Mouse (Mus musculus) intestine, embryonic 14.5 days (tissue): ENCODE measurements at regions not wholly inside any gene's neighbourhood (a gene's known extent, or its start where the extent isn't known, plus 50 kb on each side); places are given as distances from the start of the nearest gene placed in this dataset.
A peak's percentile ranks its signal among the peaks of the same experiment; 100 is the strongest.

Experiments
- ATAC-seq: fragments of 200-750 bp; cut with Nextera tagmentation; replicated peaks from 2 replicates; pipeline ENCODE4 v1.8.0; 2017; ENCODE audit warnings: low read depth, moderate number of reproducible peaks, moderate TSS enrichment, moderate library complexity; ENCODE audit not compliant: low FRiP score, low TSS enrichment
- DNase-seq: peaks from one replicate; pipeline ENCODE4 v3.0.0-alpha.2; 2018; ENCODE audit warnings: low spot score
- H3K27ac ChIP-seq: fragments of 300-500 bp; sonication (generic); 2 replicates; pipeline ENCODE4 v1.5.1; 2014; ENCODE audit warnings: low read depth, mild to moderate bottlenecking, control low read depth
- H3K27me3 ChIP-seq: fragments of 300-500 bp; sonication (generic); replicated peaks from 2 replicates; pipeline ENCODE4 v1.6.1; 2014; ENCODE audit warnings: low read length, control low read depth; ENCODE audit not compliant: control insufficient read depth, insufficient read depth
- H3K36me3 ChIP-seq: fragments of 300-500 bp; sonication (generic); 2 replicates; pipeline ENCODE4 v1.6.1; 2014; ENCODE audit warnings: low read length, control low read depth; ENCODE audit not compliant: control insufficient read depth, insufficient read depth
- H3K4me1 ChIP-seq: fragments of 300-500 bp; sonication (generic); replicated peaks from 2 replicates; pipeline ENCODE4 v1.6.1; 2014; ENCODE audit warnings: low read length, control low read depth, mixed read lengths; ENCODE audit not compliant: control insufficient read depth, insufficient read depth
- H3K4me2 ChIP-seq: fragments of 300-500 bp; sonication (generic); 2 replicates; pipeline ENCODE4 v1.6.1; 2014; ENCODE audit warnings: low read length
- H3K4me3 ChIP-seq: fragments of 300-500 bp; sonication (generic); 2 replicates; pipeline ENCODE4 v1.5.1; 2014; ENCODE audit warnings: low read depth, low read length, control low read depth, mixed read lengths
- H3K9ac ChIP-seq: fragments of 300-500 bp; sonication (generic); 2 replicates; pipeline ENCODE4 v1.6.1; 2014; ENCODE audit warnings: mild to moderate bottlenecking, low read length
- H3K9me3 ChIP-seq: fragments of 300-500 bp; sonication (generic); 2 replicates; pipeline ENCODE4 v1.6.1; 2016; ENCODE audit warnings: low read length, control low read depth; ENCODE audit not compliant: control insufficient read depth
- WGBS: fragments of 180-500 bp; shearing (Covaris S2); extraction: QIAGEN DNeasy Blood & Tissue Kit; methylation state at CpG from one replicate; pipeline ENCODE4 v1.1.7; 2014; 5-methylcytosine and 5-hydroxymethylcytosine counted together

GRCm38 (mm10) chr4:9161814-9162133, 922.9 kb upstream of the Car8 start:
- DNase-seq (no peak), ATAC-seq (no peak; the same call in none of the 2 replicates)
- H3K27me3 ChIP-seq: no peaks in the 10 kb centered on the region
- 0 out of 2 replicates have a peak overlapping the region, but pooled peaks have one; percentile 0 for H3K27ac ChIP-seq
- no peak overlapping the region for H3K9ac ChIP-seq
- H3K36me3 ChIP-seq: no peaks in the 10 kb centered on the region
- no peaks in the 10 kb centered on the region for H3K9me3 ChIP-seq
- H3K4me3 ChIP-seq: no peak overlapping the region
- WGBS: 42% methylated on average over 4 of the region's 4 CpGs
- no peak overlapping the region for H3K4me2 ChIP-seq
- no peaks in the 10 kb centered on the region for H3K4me1 ChIP-seq

GRCm38 (mm10) chr4:9161068-9161813, 922.4 kb upstream of the Car8 start:
- no peaks in the 10 kb centered on the region for H3K4me1 ChIP-seq
- no peaks in the 10 kb centered on the region for H3K27me3 ChIP-seq
- no peak overlapping the region for H3K9ac ChIP-seq
- H3K9me3 ChIP-seq: no peaks in the 10 kb centered on the region
- ATAC-seq (peak; percentile 62), DNase-seq (no peak)
- H3K4me3 ChIP-seq: no peak overlapping the region
- no peaks in the 10 kb centered on the region for H3K36me3 ChIP-seq
- no peak overlapping the region for H3K27ac ChIP-seq
- WGBS: 72% methylated on average over 11 of the region's 11 CpGs
- H3K4me2 ChIP-seq: no peak overlapping the region

- H3K27ac ChIP-seq: no peak overlapping the region
- H3K9ac ChIP-seq: no peak overlapping the region
- no peaks in the 10 kb centered on the region for H3K9me3 ChIP-seq
- DNase-seq (no peak), ATAC-seq (no peak)
- H3K27me3 ChIP-seq: no peaks in the 10 kb centered on the region
- H3K4me1 ChIP-seq: no peaks in the 10 kb centered on the region
- H3K4me2 ChIP-seq: no peak overlapping the region
- H3K4me3 ChIP-seq: no peak overlapping the region
- H3K36me3 ChIP-seq: no peaks in the 10 kb centered on the region
- 18% methylated on average over 5 of the region's 5 CpGs for WGBS
Measured at GRCm38 (mm10) chr4:9147732-9148131, 908.9 kb upstream of the Car8 start.

- Histone ChIP-seq H3K4me2 (no peak overlapping the region), H3K9ac (no peak overlapping the region), H3K4me3 (no peak overlapping the region), H3K27ac (no peak overlapping the region), H3K9me3 (no peaks in the 10 kb centered on the region), H3K4me1 (no peaks in the 10 kb centered on the region), H3K36me3 (no peaks in the 10 kb centered on the region), H3K27me3 (no peaks in the 10 kb centered on the region)
- DNase-seq (no peak), ATAC-seq (no peak)
- 82% methylated on average over 9 of the region's 9 CpGs for WGBS
Measured at GRCm38 (mm10) chr4:9144226-9145215, 905.7 kb upstream of the Car8 start.

GRCm38 (mm10) chr4:9143087-9143486, 904.2 kb upstream of the Car8 start:
- Histone ChIP-seq H3K4me3 (no peak overlapping the region), H3K27ac (no peak overlapping the region), H3K9me3 (no peaks in the 10 kb centered on the region), H3K36me3 (no peaks in the 10 kb centered on the region), H3K9ac (no peak overlapping the region), H3K4me2 (no peak overlapping the region), H3K4me1 (no peaks in the 10 kb centered on the region), H3K27me3 (no peaks in the 10 kb centered on the region)
- DNase-seq: no peak
- ATAC-seq: no peak
- 89% methylated on average over 3 of the region's 3 CpGs for WGBS

- 88% methylated on average over 16 of the region's 16 CpGs for WGBS
- no peak for ATAC-seq
- no peak overlapping the region for H3K4me2 ChIP-seq
Measured at GRCm38 (mm10) chr4:9141946-9142683, 903.3 kb upstream of the Car8 start.

GRCm38 (mm10) chr4:9140691-9141090, 901.9 kb upstream of the Car8 start:
- no peak for ATAC-seq

More at GRCm38 (mm10) chr4:9141946-9142683, 903.3 kb upstream of the Car8 start:
- no peaks in the 10 kb centered on the region for H3K36me3 ChIP-seq
- no peak for DNase-seq
- H3K9me3 ChIP-seq: no peaks in the 10 kb centered on the region
- no peak overlapping the region for H3K27ac ChIP-seq
- no peak overlapping the region for H3K9ac ChIP-seq
- no peaks in the 10 kb centered on the region for H3K4me1 ChIP-seq
- H3K27me3 ChIP-seq: no peaks in the 10 kb centered on the region
- H3K4me3 ChIP-seq: no peak overlapping the region

GRCm38 (mm10) chr4:9136657-9137056, 897.8 kb upstream of the Car8 start:
- DNase-seq: no peak
- Histone ChIP-seq H3K36me3 (no peaks in the 10 kb centered on the region), H3K4me3 (no peak overlapping the region), H3K9ac (no peak overlapping the region), H3K27me3 (no peaks in the 10 kb centered on the region), H3K27ac (no peak overlapping the region), H3K9me3 (no peaks in the 10 kb centered on the region), H3K4me1 (peaks cover 7% of the 10 kb centered on the region), H3K4me2 (peak overlapping the region; percentile 55)
- 53% methylated on average over 13 of the region's 13 CpGs for WGBS
- ATAC-seq: no peak

More at GRCm38 (mm10) chr4:9140691-9141090, 901.9 kb upstream of the Car8 start:
- no peaks in the 10 kb centered on the region for H3K9me3 ChIP-seq
- peaks cover 7% of the 10 kb centered on the region for H3K4me1 ChIP-seq
- DNase-seq: no peak
- no peak overlapping the region for H3K27ac ChIP-seq
- no peaks in the 10 kb centered on the region for H3K36me3 ChIP-seq
- WGBS: 95% methylated on average over 3 of the region's 3 CpGs
- no peak overlapping the region for H3K4me2 ChIP-seq
- H3K4me3 ChIP-seq: no peak overlapping the region
- no peaks in the 10 kb centered on the region for H3K27me3 ChIP-seq
- no peak overlapping the region for H3K9ac ChIP-seq
